Mouse (Mus musculus) brain, embryonic 18.5 days (tissue): ENCODE data around the gene Cdkal1.

Experiments used
- DNase-seq: peaks from one replicate; pipeline ENCODE4 v3.0.0-alpha.2; 2012; ENCODE audit warnings: low read depth, low spot score

The Cdkal1 gene

GRCm38 (mm10) chr13:29271451-29271850 is 584.0 kb downstream of the Cdkal1 start:
- DNase-seq = no peak

- no peak for DNase-seq
Measured at GRCm38 (mm10) chr13:29264015-29264711, 591.3 kb downstream of the Cdkal1 start.

GRCm38 (mm10) chr13:29262164-29262563 is 593.3 kb downstream of the Cdkal1 start:
- no peak for DNase-seq

GRCm38 (mm10) chr13:29248535-29248934 is 606.9 kb downstream of the Cdkal1 start:
- DNase-seq = no peak

- no peak for DNase-seq
Measured at GRCm38 (mm10) chr13:29247800-29248199, 607.7 kb downstream of the Cdkal1 start.

GRCm38 (mm10) chr13:29235065-29235464 is 620.4 kb downstream of the Cdkal1 start:
- DNase-seq = no peak

- no peak for DNase-seq
Measured at GRCm38 (mm10) chr13:29234442-29234841, 621.0 kb downstream of the Cdkal1 start.

- no peak for DNase-seq
Measured at GRCm38 (mm10) chr13:29233970-29234369, 621.5 kb downstream of the Cdkal1 start.

- no peak for DNase-seq
Measured at GRCm38 (mm10) chr13:29232681-29233080, 622.8 kb downstream of the Cdkal1 start.

- DNase-seq = no peak
Measured at GRCm38 (mm10) chr13:29224815-29225214, 630.7 kb downstream of the Cdkal1 start.

GRCm38 (mm10) chr13:29222261-29222838 is 633.1 kb downstream of the Cdkal1 start:
- no peak for DNase-seq

GRCm38 (mm10) chr13:29221646-29222045 is 633.8 kb downstream of the Cdkal1 start:
- DNase-seq = no peak

GRCm38 (mm10) chr13:29218594-29219230 is 636.8 kb downstream of the Cdkal1 start:
- no peak for DNase-seq

GRCm38 (mm10) chr13:29210159-29211021 is 645.1 kb downstream of the Cdkal1 start:
- no peak for DNase-seq

- DNase-seq = no peak
Measured at GRCm38 (mm10) chr13:29208749-29209148, 646.7 kb downstream of the Cdkal1 start.

- no peak for DNase-seq
Measured at GRCm38 (mm10) chr13:29203856-29204255, 651.6 kb downstream of the Cdkal1 start.

- no peak for DNase-seq
Measured at GRCm38 (mm10) chr13:29203426-29203825, 652.0 kb downstream of the Cdkal1 start.

GRCm38 (mm10) chr13:29202562-29202961 is 652.9 kb downstream of the Cdkal1 start:
- no peak for DNase-seq

- DNase-seq = no peak
Measured at GRCm38 (mm10) chr13:29199679-29200078, 655.8 kb downstream of the Cdkal1 start.

GRCm38 (mm10) chr13:29196798-29197498 is 658.5 kb downstream of the Cdkal1 start:
- no peak for DNase-seq

- DNase-seq = no peak
Measured at GRCm38 (mm10) chr13:29195722-29196121, 659.8 kb downstream of the Cdkal1 start.
